Mouse (Mus musculus): ENCODE measurements around the gene Rpl10a. TPM values are rescaled to one million over a fixed set of nuclear protein-coding genes. Genes with fewer than 3 reads are reported as not detected.

The Rpl10a gene
- polyA plus RNA-seq, 1 experiment = 1,141 TPM

DNA sequence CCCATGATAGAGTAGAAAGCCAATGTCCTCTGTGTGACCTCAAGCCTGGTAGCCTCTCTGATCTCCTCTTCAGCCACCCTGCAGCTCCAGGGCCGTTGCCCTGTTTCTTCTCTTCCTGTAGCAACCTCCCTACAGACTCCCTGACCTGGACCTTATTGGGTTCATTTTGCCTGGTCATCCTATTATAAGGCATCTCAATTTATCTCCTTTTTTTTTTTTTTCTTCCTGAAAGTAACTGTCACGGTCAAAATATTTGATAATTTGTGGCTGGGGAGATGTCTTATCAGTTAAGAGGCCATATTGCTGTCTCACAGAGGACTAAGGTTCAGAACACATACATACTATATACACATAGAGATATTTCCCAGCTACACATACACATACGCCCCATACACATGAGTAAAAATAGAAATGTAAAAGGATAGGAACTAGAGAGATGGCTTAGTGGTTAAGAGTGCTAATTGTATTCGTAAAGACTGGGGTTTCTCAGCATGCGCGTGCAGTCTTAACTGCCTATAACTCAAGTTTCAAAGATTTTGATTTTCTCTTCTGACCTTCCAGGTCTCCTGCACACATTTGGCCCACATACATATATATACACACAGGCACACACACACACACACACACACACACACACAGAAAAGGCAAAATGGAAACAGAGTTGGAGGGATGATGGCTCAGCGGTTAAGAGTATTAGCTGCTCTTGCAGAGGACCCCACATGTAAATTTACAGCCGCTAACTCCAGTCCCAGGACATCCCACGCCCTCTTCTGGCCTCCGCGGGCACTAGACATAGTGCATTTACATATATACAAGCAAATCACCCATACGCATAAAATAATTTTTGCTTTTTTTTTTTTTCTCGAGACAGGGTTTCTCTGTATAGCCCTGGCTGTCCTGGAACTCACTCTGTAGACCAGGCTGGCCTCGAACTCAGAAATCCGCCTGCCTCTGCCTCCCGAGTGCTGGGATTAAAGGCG is 15.7 kb upstream of the Rpl10a start:
- Histone ChIP-seq H3K4me1 (ENCODE audit: control insufficient read depth, insufficient read depth, low read length) (peaks cover 4% of the 10 kb centered on the region), H3K27ac (ENCODE audit: control insufficient read depth, insufficient read depth, low read depth, low read length, poor library complexity) (peak overlapping the region; percentile 62), H3K4me3 (replicated peaks; ENCODE audit: control insufficient read depth, low read depth, low read length) (peak overlapping the region; percentile 53)
- no peak for TF ChIP-seq POLR2A (IDR thresholded peaks at IDR 0.05; ENCODE audit: borderline replicate concordance, control insufficient read depth, low read depth, low read length)
- peak; percentile 36; the same call in 1 of the 2 replicates for TF ChIP-seq CTCF (IDR thresholded peaks at IDR 0.05; ENCODE audit: control insufficient read depth, insufficient read depth, low read length)
- WGBS = 17% methylated on average over 17 of the region's 17 CpGs

DNA sequence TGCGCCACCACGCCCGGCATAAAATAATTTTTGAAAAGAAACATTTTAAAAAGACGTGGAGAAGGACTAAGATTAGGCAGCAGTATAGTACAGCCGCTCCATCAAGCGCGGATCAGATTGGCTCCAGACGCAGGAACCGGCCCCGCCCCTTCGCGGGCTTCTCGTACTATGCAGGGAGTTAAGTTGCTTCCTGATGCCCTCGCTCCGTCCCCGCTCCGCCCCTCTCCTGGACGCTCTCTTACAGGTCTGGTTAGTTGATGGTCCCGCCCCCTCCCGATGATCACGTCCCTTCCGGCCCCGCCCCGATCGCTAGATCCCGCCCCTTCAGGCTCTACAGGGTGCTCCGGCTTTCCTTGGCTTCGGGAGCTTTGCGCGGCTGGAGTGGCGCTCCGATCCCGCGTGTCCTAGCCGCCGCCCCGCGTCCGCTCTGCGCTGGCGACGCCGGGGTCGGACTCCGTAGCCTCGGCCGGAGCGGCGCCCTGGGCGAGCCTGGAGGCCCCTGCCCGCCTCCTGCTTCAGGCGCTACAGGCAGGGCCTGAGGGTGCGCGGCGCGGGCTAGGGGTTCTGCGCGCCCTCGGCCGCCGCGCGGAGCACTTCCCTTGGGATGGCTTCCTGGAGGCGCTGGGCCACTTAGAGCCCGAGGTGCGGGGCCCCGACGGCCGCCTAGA is 14.9 kb upstream of the Rpl10a start, which contains the start of gene Fance:
Fance (plus strand) TSS at position 308 of the 668 bp plus-strand sequence.
- H3K4me1 ChIP-seq (ENCODE audit: control insufficient read depth, insufficient read depth, low read length) = peaks cover 4% of the 10 kb centered on the region

DNA sequence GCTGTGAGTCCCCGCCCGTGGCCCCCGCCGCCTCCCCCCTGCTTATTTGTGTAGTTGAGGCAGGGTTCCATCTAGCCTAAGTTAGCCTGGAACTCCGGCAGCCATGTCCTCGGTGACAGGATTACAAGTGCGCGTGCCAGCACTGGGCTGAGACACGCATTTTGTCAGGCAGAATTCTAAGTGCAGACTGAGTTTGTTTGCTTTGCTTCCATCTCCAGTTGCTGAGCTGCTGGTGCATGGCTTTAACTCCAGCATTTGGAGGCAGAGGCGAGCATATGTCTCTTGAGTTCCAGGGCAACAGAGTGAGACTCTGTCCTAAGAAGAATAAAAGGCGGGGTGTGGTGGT is 14.4 kb upstream of the Rpl10a start:
- Histone ChIP-seq H3K4me1 (ENCODE audit: control insufficient read depth, insufficient read depth, low read length) (peaks cover 3% of the 10 kb centered on the region), H3K4me3 (replicated peaks; ENCODE audit: control insufficient read depth, low read depth, low read length) (peak overlapping the region; percentile 83), H3K27ac (ENCODE audit: control insufficient read depth, insufficient read depth, low read depth, low read length, poor library complexity) (peak overlapping the region; percentile 87)
- TF ChIP-seq CTCF (IDR thresholded peaks at IDR 0.05; ENCODE audit: control insufficient read depth, insufficient read depth, low read length) (no peak), POLR2A (IDR thresholded peaks at IDR 0.05; ENCODE audit: borderline replicate concordance, control insufficient read depth, low read depth, low read length) (no peak)
- 2% methylated on average over 11 of the region's 11 CpGs for WGBS

More for the DNA sequence above, 14.9 kb upstream of the Rpl10a start, which contains the start of gene Fance:
- TF ChIP-seq CTCF (IDR thresholded peaks at IDR 0.05; ENCODE audit: control insufficient read depth, insufficient read depth, low read length) (no peak), POLR2A (IDR thresholded peaks at IDR 0.05; ENCODE audit: borderline replicate concordance, control insufficient read depth, low read depth, low read length) (peak; percentile 68; the same call in 1 of the 2 replicates)
- H3K27ac ChIP-seq (ENCODE audit: control insufficient read depth, insufficient read depth, low read depth, low read length, poor library complexity) = peak within 1 kb of the TSS; percentile 87
- peak within 1 kb of the TSS; percentile 83 for H3K4me3 ChIP-seq (replicated peaks; ENCODE audit: control insufficient read depth, low read depth, low read length)
- WGBS = under 1% methylated on average over 69 of the region's 69 CpGs

DNA sequence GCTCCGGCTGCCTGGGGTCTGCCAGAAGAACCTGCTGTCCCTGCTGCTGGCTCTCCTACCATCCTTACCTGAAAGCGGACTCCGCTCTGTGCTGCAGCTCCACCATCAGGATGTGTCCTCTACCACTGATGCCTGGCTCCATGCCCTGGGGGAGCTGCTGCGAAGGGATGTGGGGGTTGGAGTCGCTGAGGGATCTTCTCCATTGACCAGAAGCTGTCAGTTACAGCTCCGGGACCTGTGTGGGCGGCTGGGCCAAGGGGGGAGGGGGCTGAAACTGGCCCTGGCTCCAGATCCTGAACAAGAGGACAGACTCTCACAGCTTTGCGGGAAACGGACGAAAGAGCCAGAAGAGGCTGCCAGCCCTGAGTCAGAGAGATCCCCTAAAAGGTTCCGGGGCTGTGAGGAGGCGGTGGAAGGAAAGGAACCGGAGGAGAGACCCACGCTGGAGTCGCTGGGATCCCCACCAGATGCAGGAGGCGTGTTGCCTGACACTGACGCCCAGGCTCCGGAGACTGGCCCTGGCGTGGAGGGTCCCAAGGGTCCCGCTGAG is 12.6 kb upstream of the Rpl10a start:
- WGBS = 90% methylated on average over 20 of the region's 20 CpGs
- peaks cover 3% of the 10 kb centered on the region for H3K4me1 ChIP-seq (ENCODE audit: control insufficient read depth, insufficient read depth, low read length)
- H3K27ac ChIP-seq (ENCODE audit: control insufficient read depth, insufficient read depth, low read depth, low read length, poor library complexity) = no peak overlapping the region
- TF ChIP-seq POLR2A (IDR thresholded peaks at IDR 0.05; ENCODE audit: borderline replicate concordance, control insufficient read depth, low read depth, low read length) (no peak), CTCF (IDR thresholded peaks at IDR 0.05; ENCODE audit: control insufficient read depth, insufficient read depth, low read length) (no peak)
- no peak overlapping the region for H3K4me3 ChIP-seq (replicated peaks; ENCODE audit: control insufficient read depth, low read depth, low read length)

DNA sequence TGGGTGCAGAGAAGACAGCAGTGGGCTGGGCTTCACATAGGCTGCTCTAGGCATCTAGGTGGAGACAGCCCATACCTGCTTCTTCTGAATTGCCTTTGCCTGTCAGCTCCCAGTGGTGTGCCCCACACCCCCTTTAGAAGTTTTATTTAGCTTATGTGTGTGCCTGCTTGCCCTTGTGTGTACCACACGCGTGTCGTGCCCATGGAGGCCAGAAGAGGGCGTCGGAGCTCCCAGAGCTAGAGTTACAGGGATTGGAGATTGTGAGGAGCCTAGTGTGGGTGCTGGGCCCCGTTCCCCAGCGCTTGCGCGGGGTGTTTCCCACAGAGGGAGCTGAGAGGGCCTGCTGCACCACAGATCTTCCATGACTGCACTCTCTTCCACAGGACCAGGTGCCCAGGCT is 11.8 kb upstream of the Rpl10a start:
- TF ChIP-seq POLR2A (IDR thresholded peaks at IDR 0.05; ENCODE audit: borderline replicate concordance, control insufficient read depth, low read depth, low read length) = no peak
- TF ChIP-seq CTCF (IDR thresholded peaks at IDR 0.05; ENCODE audit: control insufficient read depth, insufficient read depth, low read length) = 0 out of 2 replicates have a peak, but pooled peaks have one; percentile 11
- WGBS = 93% methylated on average over 9 of the region's 9 CpGs
- H3K27ac ChIP-seq (ENCODE audit: control insufficient read depth, insufficient read depth, low read depth, low read length, poor library complexity) = no peak overlapping the region
- H3K4me1 ChIP-seq (ENCODE audit: control insufficient read depth, insufficient read depth, low read length) = peaks cover 3% of the 10 kb centered on the region
- no peak overlapping the region for H3K4me3 ChIP-seq (replicated peaks; ENCODE audit: control insufficient read depth, low read depth, low read length)

DNA sequence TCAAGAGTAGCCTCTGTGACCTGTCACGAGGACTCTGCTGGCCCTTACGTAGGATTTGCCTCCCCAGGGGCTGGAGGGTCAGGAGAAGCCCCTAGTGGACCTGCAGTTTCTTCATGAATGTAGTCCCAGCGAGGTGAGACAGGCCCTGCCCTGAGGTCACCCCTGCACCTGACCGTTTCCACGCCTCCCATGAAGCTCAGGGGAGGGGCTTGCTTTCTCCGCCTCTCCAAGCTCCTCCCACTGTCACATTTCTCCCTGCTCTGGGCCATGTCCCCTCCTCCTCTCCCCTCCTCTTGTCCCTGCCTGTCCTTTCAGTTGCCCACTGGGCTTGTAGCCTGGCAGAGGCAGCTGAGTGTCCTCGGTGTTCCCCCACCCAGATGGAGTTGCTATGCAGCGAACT is 11.2 kb upstream of the Rpl10a start:
- WGBS = 94% methylated on average over 8 of the region's 8 CpGs
- H3K27ac ChIP-seq (ENCODE audit: control insufficient read depth, insufficient read depth, low read depth, low read length, poor library complexity) = no peak overlapping the region
- H3K4me1 ChIP-seq (ENCODE audit: control insufficient read depth, insufficient read depth, low read length) = peaks cover 3% of the 10 kb centered on the region

DNA sequence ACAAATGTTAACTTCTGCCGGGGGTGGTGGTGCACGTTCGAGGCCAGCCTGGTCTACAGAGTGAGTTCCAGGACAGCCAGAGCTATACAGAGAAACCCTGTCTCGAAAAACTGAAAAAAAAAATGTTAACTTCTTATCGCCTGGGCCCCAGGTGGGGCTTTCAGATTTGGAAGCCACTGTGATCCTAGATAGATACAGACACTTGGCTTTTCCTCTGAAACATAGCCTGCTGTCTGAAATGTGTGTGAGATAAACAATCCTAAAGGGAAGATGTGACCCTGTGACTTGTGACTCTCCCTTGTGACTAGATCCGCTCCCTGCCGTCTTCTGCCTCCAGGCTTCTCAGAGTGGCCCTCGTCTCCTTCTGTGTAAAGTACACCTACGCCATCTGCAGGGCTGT is 10.5 kb upstream of the Rpl10a start:
- Histone ChIP-seq H3K4me3 (replicated peaks; ENCODE audit: control insufficient read depth, low read depth, low read length) (no peak overlapping the region), H3K4me1 (ENCODE audit: control insufficient read depth, insufficient read depth, low read length) (peaks cover 3% of the 10 kb centered on the region), H3K27ac (ENCODE audit: control insufficient read depth, insufficient read depth, low read depth, low read length, poor library complexity) (no peak overlapping the region)
- no peak for TF ChIP-seq POLR2A (IDR thresholded peaks at IDR 0.05; ENCODE audit: borderline replicate concordance, control insufficient read depth, low read depth, low read length)
- TF ChIP-seq CTCF (IDR thresholded peaks at IDR 0.05; ENCODE audit: control insufficient read depth, insufficient read depth, low read length) = no peak
- 70% methylated on average over 9 of the region's 9 CpGs for WGBS

More for the DNA sequence above, 11.2 kb upstream of the Rpl10a start:
- no peak overlapping the region for H3K4me3 ChIP-seq (replicated peaks; ENCODE audit: control insufficient read depth, low read depth, low read length)
- no peak for TF ChIP-seq CTCF (IDR thresholded peaks at IDR 0.05; ENCODE audit: control insufficient read depth, insufficient read depth, low read length)
- TF ChIP-seq POLR2A (IDR thresholded peaks at IDR 0.05; ENCODE audit: borderline replicate concordance, control insufficient read depth, low read depth, low read length) = no peak

DNA sequence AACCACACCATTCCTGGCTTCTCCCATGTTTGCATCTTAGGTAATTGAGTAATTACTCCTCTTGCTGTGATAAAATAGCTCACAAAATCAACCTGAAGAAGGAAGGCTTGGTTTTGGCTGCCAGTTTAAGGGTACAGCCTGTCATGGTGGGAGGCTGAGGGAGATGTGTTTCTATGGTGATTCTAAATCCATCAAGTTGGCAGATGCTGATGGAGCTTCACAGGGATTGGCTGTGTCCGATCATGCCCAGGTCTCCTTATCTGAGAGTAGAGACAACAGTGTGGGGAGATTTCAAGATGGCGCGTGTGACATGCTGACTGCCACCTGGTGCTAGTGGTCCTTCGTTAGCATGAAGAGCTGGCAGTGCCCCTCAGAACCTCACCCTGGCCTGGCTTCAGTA is 6.6 kb upstream of the Rpl10a start:
- TF ChIP-seq POLR2A (IDR thresholded peaks at IDR 0.05; ENCODE audit: borderline replicate concordance, control insufficient read depth, low read depth, low read length) (no peak), CTCF (IDR thresholded peaks at IDR 0.05; ENCODE audit: control insufficient read depth, insufficient read depth, low read length) (no peak)
- WGBS = 94% methylated on average over 4 of the region's 4 CpGs
- no peak overlapping the region for H3K27ac ChIP-seq (ENCODE audit: control insufficient read depth, insufficient read depth, low read depth, low read length, poor library complexity)
- H3K4me1 ChIP-seq (ENCODE audit: control insufficient read depth, insufficient read depth, low read length) = no peaks in the 10 kb centered on the region
- no peak overlapping the region for H3K4me3 ChIP-seq (replicated peaks; ENCODE audit: control insufficient read depth, low read depth, low read length)
